In the genomic region with DNA sequence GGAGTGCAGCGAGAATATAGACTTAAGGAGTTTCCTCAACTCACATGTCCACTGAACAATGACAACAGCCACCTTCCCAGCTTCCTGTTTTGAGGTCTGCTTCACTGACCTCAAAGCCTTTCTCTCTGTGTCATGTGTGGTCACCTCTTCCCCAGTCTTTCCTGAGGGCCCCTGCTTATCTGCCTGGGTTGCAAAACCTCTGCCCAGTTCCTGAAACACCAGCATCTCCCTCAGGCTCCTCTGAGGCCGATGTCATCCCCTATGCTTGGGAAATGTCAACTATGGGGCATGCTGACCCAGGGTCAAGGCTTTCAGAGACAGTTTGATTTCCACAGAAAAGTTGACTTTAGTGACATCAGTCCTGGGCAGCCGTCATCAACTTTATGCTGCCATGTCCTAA, we compare ENCODE assay signal across 13 mouse cellular contexts. TPM values are rescaled to one million over a fixed set of nuclear protein-coding genes. Genes with fewer than 3 reads are reported as not detected.
DNase-seq lines count a peak whose midpoint lies in the region; ATAC-seq and TF ChIP-seq lines count a peak whose summit lies in the region.
"Had no signal": no experiment of that assay in that cellular context is flagged by ENCODE, and none has a peak within 500 bp of the region (broad histone marks: within the 10 kb centered on the region; RNA-seq: fewer than 3 reads in every experiment).

No protein-coding gene starts in this region.

- peak; percentile 16; the same call in 1 of the 2 replicates for ATAC-seq in heart, embryonic 12.5 days (ENCODE audit: insufficient number of reproducible peaks, low FRiP score)
- no peak for ATAC-seq in heart, embryonic 11.5 days (replicated peaks; ENCODE audit: insufficient number of reproducible peaks, low FRiP score, low TSS enrichment)
- ATAC-seq in megakaryocyte-erythroid progenitor cell, adult 5-6 weeks (replicated peaks; ENCODE audit: low FRiP score, low TSS enrichment, poor library complexity, severe bottlenecking), result peak; percentile 36
- no peak for ATAC-seq in hindbrain, embryonic 16.5 days
- ATAC-seq: midbrain, embryonic 15.5 days had no signal

- no peak overlapping the region for H3K4me3 ChIP-seq in heart, embryonic 12.5 days
- H3K4me3 ChIP-seq in heart, embryonic 11.5 days (ENCODE audit: low read depth, low read length), result no peak overlapping the region
- H3K4me3 ChIP-seq in CH12.LX (replicated peaks in 1 of 3; ENCODE audit: low read depth in 2 of 3, low read length in 2 of 3, poor library complexity in 1 of 3), result no peak overlapping the region
- no peak overlapping the region for H3K4me3 ChIP-seq in liver, adult 2 months (ENCODE audit: insufficient read depth, low read depth, low read length)
- no peak overlapping the region for H3K4me3 ChIP-seq in hindbrain, embryonic 10.5 days
- H3K4me3 ChIP-seq in hindbrain, embryonic 16.5 days (ENCODE audit: low read length), result no peak overlapping the region
- H3K4me3 ChIP-seq: layer of hippocampus, adult 2 months; limb, embryonic 10.5 days; midbrain, embryonic 15.5 days had no signal

- no peak overlapping the region for H3K27ac ChIP-seq in heart, embryonic 12.5 days (ENCODE audit: poor library complexity, severe bottlenecking)
- no peak overlapping the region for H3K27ac ChIP-seq in heart, embryonic 11.5 days (ENCODE audit: low read depth, low read length)
- no peak overlapping the region for H3K27ac ChIP-seq in CH12.LX (ENCODE audit: insufficient read depth, low read depth)
- peak overlapping the region; percentile 69 for H3K27ac ChIP-seq in liver, adult 2 months (replicated peaks; ENCODE audit: insufficient read depth, low read depth, low read length)
- no peak overlapping the region for H3K27ac ChIP-seq in hindbrain, embryonic 10.5 days
- H3K27ac ChIP-seq in hindbrain, embryonic 16.5 days (ENCODE audit: low read depth, low read length), result no peak overlapping the region
- H3K27ac ChIP-seq: hindbrain, postnatal 0 days; layer of hippocampus, adult 2 months; limb, embryonic 10.5 days; midbrain, embryonic 15.5 days had no signal

- no peaks in the 10 kb centered on the region for H3K79me2 ChIP-seq in CH12.LX (replicated peaks; ENCODE audit: control insufficient read depth, extremely low read depth, insufficient read depth, poor library complexity, severe bottlenecking)
- no peaks in the 10 kb centered on the region for H3K79me2 ChIP-seq in liver, adult 2 months (ENCODE audit: control insufficient read depth, insufficient read depth, low read length)

- TF ChIP-seq RAD21 in CH12.LX (IDR thresholded peaks at IDR 0.05; ENCODE audit: low read depth, low read length), result no peak

- in situ Hi-C loops in CH12.LX (cut with MboI; ENCODE audit: low pct_ligation_motif_present, low pct_unique_long_range_greater_than_20kb, low sequenced_read_pairs), result no loop called here

- H3K27me3 ChIP-seq in heart, embryonic 12.5 days (replicated peaks), result no peaks in the 10 kb centered on the region
- H3K27me3 ChIP-seq in heart, embryonic 11.5 days (ENCODE audit: control insufficient read depth, insufficient read depth, low read length), result no peaks in the 10 kb centered on the region
- H3K27me3 ChIP-seq in CH12.LX (replicated peaks), result peaks cover 38% of the 10 kb centered on the region
- H3K27me3 ChIP-seq in liver, adult 2 months (ENCODE audit: control insufficient read depth, insufficient read depth, low read length), result no peaks in the 10 kb centered on the region
- H3K27me3 ChIP-seq in hindbrain, embryonic 10.5 days (ENCODE audit: insufficient read depth, poor library complexity, severe bottlenecking), result peaks cover 6% of the 10 kb centered on the region; the same call in 1 of the 2 replicates
- H3K27me3 ChIP-seq in hindbrain, embryonic 16.5 days (replicated peaks; ENCODE audit: control insufficient read depth, insufficient read depth, low read length), result no peaks in the 10 kb centered on the region
- H3K27me3 ChIP-seq: midbrain, embryonic 15.5 days had no signal

- DNase-seq in CH12.LX (ENCODE audit: extremely low read depth), result no peak
- DNase-seq in liver, adult 2 months (ENCODE audit: extremely low read depth, low read depth, low spot score), result peak; percentile 97
- no peak for DNase-seq in hindbrain, embryonic 10.5 days (ENCODE audit: low spot score)
- no peak for DNase-seq in thymus, postnatal 25 days
- DNase-seq: gastrocnemius, postnatal 25 days had no signal

- no peak for TF ChIP-seq CTCF in CH12.LX (conservative IDR thresholded peaks at IDR 0.05 in 1 of 2, IDR thresholded peaks at IDR 0.05 in 1 of 2; ENCODE audit: low read depth in 2 of 2, low read length in 2 of 2)
- no peak for TF ChIP-seq CTCF in liver, adult 2 months (IDR thresholded peaks at IDR 0.05; ENCODE audit: low read depth, low read length)

- dilution Hi-C loops in CH12.LX (cut with MboI; ENCODE audit: extremely low pct_ligation_motif_present, extremely low pct_unique_long_range_greater_than_20kb, low sequenced_read_pairs), result no loop called here

- peak; percentile 52 for TF ChIP-seq EP300 in CH12.LX (IDR thresholded peaks at IDR 0.05; ENCODE audit: low read length)

- TF ChIP-seq POLR2A in CH12.LX (IDR thresholded peaks at IDR 0.05; ENCODE audit: low read depth, low read length), result no peak
- no peak for TF ChIP-seq POLR2A in liver, adult 2 months (IDR thresholded peaks at IDR 0.05; ENCODE audit: extremely low read depth, insufficient read depth, low read length)

- H3K9me3 ChIP-seq in heart, embryonic 12.5 days (replicated peaks), result 0 out of 2 replicates have a peak, but pooled peaks cover 3% of the 10 kb centered on the region
- no peaks in the 10 kb centered on the region for H3K9me3 ChIP-seq in heart, embryonic 11.5 days (replicated peaks; ENCODE audit: control insufficient read depth, low read length)
- peaks cover 12% of the 10 kb centered on the region for H3K9me3 ChIP-seq in CH12.LX (replicated peaks; ENCODE audit: low read length)
- H3K9me3 ChIP-seq in hindbrain, embryonic 10.5 days, result no peaks in the 10 kb centered on the region; the same call in 1 of the 2 replicates
- H3K9me3 ChIP-seq in hindbrain, embryonic 16.5 days (ENCODE audit: control insufficient read depth, low read length), result no peaks in the 10 kb centered on the region
- H3K9me3 ChIP-seq: limb, embryonic 10.5 days; midbrain, embryonic 15.5 days had no signal

- peaks cover 36% of the 10 kb centered on the region for H3K4me1 ChIP-seq in heart, embryonic 12.5 days (replicated peaks)
- H3K4me1 ChIP-seq in heart, embryonic 11.5 days (ENCODE audit: control insufficient read depth, insufficient read depth, low read length), result peaks cover 31% of the 10 kb centered on the region
- H3K4me1 ChIP-seq in CH12.LX (ENCODE audit: control insufficient read depth in 1 of 2, insufficient read depth in 2 of 2), result peaks cover 16 to 29% of the 10 kb centered on the region in 2 experiments
- H3K4me1 ChIP-seq in liver, adult 2 months (ENCODE audit: control insufficient read depth, insufficient read depth, low read length), result peaks cover 18% of the 10 kb centered on the region
- H3K4me1 ChIP-seq in hindbrain, embryonic 10.5 days (replicated peaks), result peaks cover 31% of the 10 kb centered on the region
- peaks cover 14% of the 10 kb centered on the region for H3K4me1 ChIP-seq in hindbrain, embryonic 16.5 days (ENCODE audit: control insufficient read depth, insufficient read depth, low read depth, low read length)

- H3K4me2 ChIP-seq in heart, embryonic 12.5 days, result no peak overlapping the region
- H3K4me2 ChIP-seq in heart, embryonic 11.5 days, result no peak overlapping the region
- H3K4me2 ChIP-seq in CH12.LX (ENCODE audit: insufficient read depth, low read depth, poor library complexity, severe bottlenecking), result no peak overlapping the region
- no peak overlapping the region for H3K4me2 ChIP-seq in hindbrain, embryonic 16.5 days (ENCODE audit: low read length)
- H3K4me2 ChIP-seq: midbrain, embryonic 15.5 days had no signal

- no peak overlapping the region for H3K9ac ChIP-seq in heart, embryonic 12.5 days
- H3K9ac ChIP-seq in heart, embryonic 11.5 days (ENCODE audit: low read depth, low read length), result no peak overlapping the region
- no peak overlapping the region for H3K9ac ChIP-seq in CH12.LX (ENCODE audit: insufficient read depth, low read depth)
- H3K9ac ChIP-seq in liver, adult 2 months (ENCODE audit: low read depth, low read length), result no peak overlapping the region
- no peak overlapping the region for H3K9ac ChIP-seq in hindbrain, embryonic 16.5 days (ENCODE audit: low read depth, low read length)
- H3K9ac ChIP-seq: midbrain, embryonic 15.5 days had no signal

- no peaks in the 10 kb centered on the region for H3K36me3 ChIP-seq in heart, embryonic 12.5 days
- H3K36me3 ChIP-seq in heart, embryonic 11.5 days (ENCODE audit: control insufficient read depth, insufficient read depth, low read length), result no peaks in the 10 kb centered on the region
- H3K36me3 ChIP-seq in CH12.LX (replicated peaks in 1 of 2; ENCODE audit: control insufficient read depth in 1 of 2, insufficient read depth in 1 of 2, low read length in 1 of 2), result no peaks in the 10 kb centered on the region
- H3K36me3 ChIP-seq in liver, adult 2 months (ENCODE audit: control insufficient read depth, insufficient read depth, low read length), result no peaks in the 10 kb centered on the region
- no peaks in the 10 kb centered on the region for H3K36me3 ChIP-seq in hindbrain, embryonic 10.5 days
- no peaks in the 10 kb centered on the region for H3K36me3 ChIP-seq in hindbrain, embryonic 16.5 days (ENCODE audit: control insufficient read depth, insufficient read depth, low read length)
- H3K36me3 ChIP-seq: limb, embryonic 10.5 days; midbrain, embryonic 15.5 days had no signal

- 24% methylated on average over 3 of the region's 3 CpGs for WGBS in heart, embryonic 12.5 days
- WGBS in heart, embryonic 11.5 days (ENCODE audit: insufficient replicate concordance), result 22% methylated on average over 3 of the region's 3 CpGs
- WGBS in liver, adult 2 months, result 9% methylated on average over 3 of the region's 3 CpGs
- WGBS in hindbrain, embryonic 10.5 days, result 81% methylated on average over 3 of the region's 3 CpGs
- 77% methylated on average over 3 of the region's 3 CpGs for WGBS in hindbrain, embryonic 16.5 days

RNA-seq across cellular contexts. Expression of gene Tgm2, which starts 29.2 kb away (rescaled TPM):
- polyA plus RNA-seq in heart, embryonic 12.5 days (2016; fragmentation: Nextera tagmentation; extraction: Ambion mirVana), result 227 and 231 TPM in 2 replicates
- polyA plus RNA-seq in heart, embryonic 11.5 days (2014; fragmentation: Nextera tagmentation; extraction: Ambion mirVana), result 129 and 130 TPM in 2 replicates
- total RNA-seq in CH12.LX (2012; rRNA removed) (0.04 and 0.08 TPM in 2 replicates), CH12.LX (2014; rRNA removed) (0.09 and 0.50 TPM in 2 replicates)
- polyA plus RNA-seq in CH12.LX (2012; ENCODE audit: insufficient read length, low read depth), result 0.21 and 0.72 TPM in 2 replicates
- 68.3 and 101 TPM in 2 replicates for total RNA-seq in liver, adult 2 months (2014; rRNA removed)
- 91.7 and 93.5 TPM in 2 replicates for polyA plus RNA-seq in liver, adult 2 months (2012; rRNA removed)
- 10.2 and 19.6 TPM in 2 replicates for total RNA-seq in megakaryocyte-erythroid progenitor cell, adult 5-6 weeks (2014; fragmentation: Nextera tagmentation)
- total RNA-seq in megakaryocyte-erythroid progenitor cell, adult 5-6 weeks (2017), result 7.1 and 8.0 TPM in 2 replicates
- 7.5 and 10.2 TPM in 2 replicates for polyA plus RNA-seq in hindbrain, embryonic 10.5 days (2016; fragmentation: Nextera tagmentation; extraction: Ambion mirVana)
- polyA plus RNA-seq in hindbrain, embryonic 16.5 days (2015; fragmentation: Nextera tagmentation; extraction: Ambion mirVana), result 7.9 and 11.4 TPM in 2 replicates

RNA-seq across cellular contexts. Expression of gene D630003M21Rik, which starts 53.6 kb away (rescaled TPM):
- 1.1 and 1.5 TPM in 2 replicates for polyA plus RNA-seq in heart, embryonic 12.5 days (2016; fragmentation: Nextera tagmentation; extraction: Ambion mirVana)
- polyA plus RNA-seq in heart, embryonic 11.5 days (2014; fragmentation: Nextera tagmentation; extraction: Ambion mirVana), result 0.37 and 0.57 TPM in 2 replicates
- 0.29 and 0.93 TPM in 2 replicates for total RNA-seq in CH12.LX (2012; rRNA removed)
- total RNA-seq in CH12.LX (2014; rRNA removed), result 1.1 and 1.4 TPM in 2 replicates
- 0.20 and 0.23 TPM in 2 replicates for polyA plus RNA-seq in CH12.LX (2012; ENCODE audit: insufficient read length, low read depth)
- 0.40 and 0.46 TPM in 2 replicates for total RNA-seq in liver, adult 2 months (2014; rRNA removed)
- polyA plus RNA-seq in liver, adult 2 months (2012; rRNA removed), result 0.52 and 0.69 TPM in 2 replicates
- not detected in 2 replicates for total RNA-seq in megakaryocyte-erythroid progenitor cell, adult 5-6 weeks (2014; fragmentation: Nextera tagmentation)
- not detected in 2 replicates for total RNA-seq in megakaryocyte-erythroid progenitor cell, adult 5-6 weeks (2017)
- 3.7 and 4.9 TPM in 2 replicates for polyA plus RNA-seq in hindbrain, embryonic 10.5 days (2016; fragmentation: Nextera tagmentation; extraction: Ambion mirVana)
- polyA plus RNA-seq in hindbrain, embryonic 16.5 days (2015; fragmentation: Nextera tagmentation; extraction: Ambion mirVana), result 1.9 and 2.1 TPM in 2 replicates

Comparison
In these comparisons a context has a peak if more than half of its experiments do, and no peak if none do; other contexts are left out.
1. ATAC-seq: peak in heart, embryonic 12.5 days (single experiment) and megakaryocyte-erythroid progenitor cell, adult 5-6 weeks (single experiment); none in heart, embryonic 11.5 days (single experiment) and hindbrain, embryonic 16.5 days (single experiment).